Mouse (Mus musculus) heart, postnatal 0 days (tissue): Measurements from ENCODE around the gene Gm20503.

ENCODE experiments used
- CTCF ChIP-seq: IDR thresholded peaks from 2 replicates; pipeline ENCODE4 v1.5.1; 2016; ENCODE audit warnings: antibody characterized with exemption, control low read depth, low read depth
- EP300 ChIP-seq: IDR thresholded peaks from 2 replicates; pipeline ENCODE4 v1.6.1; 2016; ENCODE audit warnings: antibody characterized with exemption, low read depth

DNA sequence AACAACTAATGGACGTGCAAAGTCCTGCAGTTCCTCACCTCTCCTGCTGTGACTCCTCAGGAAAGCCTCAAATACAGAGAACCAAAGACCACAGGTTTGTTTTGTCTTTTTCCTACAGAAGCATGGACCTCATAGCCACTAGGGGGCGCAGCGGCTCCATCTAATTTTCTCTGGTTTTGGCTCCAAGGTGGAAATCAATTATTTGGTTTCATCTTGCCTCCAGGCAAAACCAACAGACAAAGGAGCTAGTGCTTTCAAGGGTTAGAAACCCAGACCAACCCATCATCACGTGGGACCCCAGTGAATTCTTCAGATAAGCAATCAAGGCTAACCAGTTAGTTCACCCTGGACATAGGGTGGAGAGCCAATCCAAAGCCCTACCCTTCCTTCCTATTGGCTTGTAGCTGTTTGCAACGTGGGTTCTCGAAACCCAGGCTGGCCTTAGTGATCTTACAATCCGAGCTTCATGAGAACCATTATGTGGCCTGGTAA is 17.8 kb upstream of the Gm20503 start:
- peak; percentile 79 for TF ChIP-seq CTCF
- TF ChIP-seq EP300, result no peak
